Mouse (Mus musculus): ENCODE measurements at regions not wholly inside any gene's neighbourhood (a gene's known extent, or its start where the extent isn't known, plus 50 kb on each side); places are given as distances from the start of the nearest gene placed in this dataset.

GRCm38 (mm10) chr14:9437896-9438295 is 771.9 kb upstream of the 4930452B06Rik start:
- H3K36me3 ChIP-seq (replicated peaks; ENCODE audit: insufficient read depth, low read length), result no peaks in the 10 kb centered on the region
- H3K4me1 ChIP-seq (ENCODE audit: insufficient read depth), result no peaks in the 10 kb centered on the region
- H3K9me3 ChIP-seq (ENCODE audit: low read length), result no peaks in the 10 kb centered on the region
- 62% methylated on average over 3 of the region's 3 CpGs for WGBS (ENCODE audit: insufficient replicate concordance)
- no peak overlapping the region for H3K4me3 ChIP-seq (ENCODE audit: low read depth, low read length)
- H3K9ac ChIP-seq (replicated peaks), result no peak overlapping the region
- TF ChIP-seq EP300 (IDR thresholded peaks at IDR 0.05; ENCODE audit: low read depth) (no peak), CTCF (IDR thresholded peaks at IDR 0.05; ENCODE audit: low read depth) (no peak)
- H3K4me2 ChIP-seq (ENCODE audit: low read depth, low read length), result no peak overlapping the region
- no peak overlapping the region for H3K27ac ChIP-seq (ENCODE audit: low read depth)
- H3K27me3 ChIP-seq (ENCODE audit: insufficient read depth, low read length), result no peaks in the 10 kb centered on the region
- no peak for DNase-seq
- ATAC-seq, result no peak

GRCm38 (mm10) chr14:9435136-9435535 is 769.1 kb upstream of the 4930452B06Rik start:
- TF ChIP-seq EP300 (IDR thresholded peaks at IDR 0.05; ENCODE audit: low read depth), result no peak
- ATAC-seq, result no peak
- Histone ChIP-seq H3K27ac (ENCODE audit: low read depth) (no peak overlapping the region), H3K9ac (replicated peaks) (no peak overlapping the region), H3K4me3 (ENCODE audit: low read depth, low read length) (no peak overlapping the region), H3K36me3 (replicated peaks; ENCODE audit: insufficient read depth, low read length) (no peaks in the 10 kb centered on the region), H3K9me3 (ENCODE audit: low read length) (no peaks in the 10 kb centered on the region), H3K4me1 (ENCODE audit: insufficient read depth) (no peaks in the 10 kb centered on the region), H3K4me2 (ENCODE audit: low read depth, low read length) (no peak overlapping the region), H3K27me3 (ENCODE audit: insufficient read depth, low read length) (no peaks in the 10 kb centered on the region)
- no peak for DNase-seq
- WGBS (ENCODE audit: insufficient replicate concordance), result 84% methylated on average over 2 of the region's 2 CpGs

GRCm38 (mm10) chr14:9433081-9433590 is 767.1 kb upstream of the 4930452B06Rik start:
- no peaks in the 10 kb centered on the region for H3K36me3 ChIP-seq (replicated peaks; ENCODE audit: insufficient read depth, low read length)

GRCm38 (mm10) chr14:9431798-9432197 is 765.8 kb upstream of the 4930452B06Rik start:
- no peak for DNase-seq
- Histone ChIP-seq H3K4me2 (ENCODE audit: low read depth, low read length) (no peak overlapping the region), H3K27ac (ENCODE audit: low read depth) (no peak overlapping the region), H3K9me3 (ENCODE audit: low read length) (no peaks in the 10 kb centered on the region), H3K9ac (replicated peaks) (no peak overlapping the region), H3K27me3 (ENCODE audit: insufficient read depth, low read length) (no peaks in the 10 kb centered on the region), H3K4me1 (ENCODE audit: insufficient read depth) (no peaks in the 10 kb centered on the region), H3K36me3 (replicated peaks; ENCODE audit: insufficient read depth, low read length) (no peaks in the 10 kb centered on the region), H3K4me3 (ENCODE audit: low read depth, low read length) (no peak overlapping the region)
- ATAC-seq, result no peak
- no peak for TF ChIP-seq CTCF (IDR thresholded peaks at IDR 0.05; ENCODE audit: low read depth)
- no peak for TF ChIP-seq EP300 (IDR thresholded peaks at IDR 0.05; ENCODE audit: low read depth)
- WGBS (ENCODE audit: insufficient replicate concordance), result 77% methylated on average over 2 of the region's 2 CpGs

More at GRCm38 (mm10) chr14:9433081-9433590, 767.1 kb upstream of the 4930452B06Rik start:
- TF ChIP-seq CTCF (IDR thresholded peaks at IDR 0.05; ENCODE audit: low read depth) (no peak), EP300 (IDR thresholded peaks at IDR 0.05; ENCODE audit: low read depth) (no peak)
- Histone ChIP-seq H3K27ac (ENCODE audit: low read depth) (no peak overlapping the region), H3K9me3 (ENCODE audit: low read length) (no peaks in the 10 kb centered on the region), H3K4me1 (ENCODE audit: insufficient read depth) (no peaks in the 10 kb centered on the region), H3K9ac (replicated peaks) (no peak overlapping the region), H3K4me3 (ENCODE audit: low read depth, low read length) (no peak overlapping the region), H3K27me3 (ENCODE audit: insufficient read depth, low read length) (no peaks in the 10 kb centered on the region), H3K4me2 (ENCODE audit: low read depth, low read length) (no peak overlapping the region)
- DNase-seq (no peak), ATAC-seq (no peak)
- WGBS (ENCODE audit: insufficient replicate concordance), result 37% methylated on average over 1 of the region's 1 CpGs

- H3K9me3 ChIP-seq (ENCODE audit: low read length), result no peaks in the 10 kb centered on the region
- DNase-seq (no peak), ATAC-seq (no peak)
- H3K4me3 ChIP-seq (ENCODE audit: low read depth, low read length), result no peak overlapping the region
- no peaks in the 10 kb centered on the region for H3K27me3 ChIP-seq (ENCODE audit: insufficient read depth, low read length)
- H3K36me3 ChIP-seq (replicated peaks; ENCODE audit: insufficient read depth, low read length), result no peaks in the 10 kb centered on the region
- H3K9ac ChIP-seq (replicated peaks), result no peak overlapping the region
- H3K4me2 ChIP-seq (ENCODE audit: low read depth, low read length), result no peak overlapping the region
- no peak for TF ChIP-seq CTCF (IDR thresholded peaks at IDR 0.05; ENCODE audit: low read depth)
- TF ChIP-seq EP300 (IDR thresholded peaks at IDR 0.05; ENCODE audit: low read depth), result no peak
- H3K4me1 ChIP-seq (ENCODE audit: insufficient read depth), result no peaks in the 10 kb centered on the region
- no peak overlapping the region for H3K27ac ChIP-seq (ENCODE audit: low read depth)
- 32% methylated on average over 4 of the region's 4 CpGs for WGBS (ENCODE audit: insufficient replicate concordance)
Observed at GRCm38 (mm10) chr14:9411822-9412403, 745.9 kb upstream of the 4930452B06Rik start.

GRCm38 (mm10) chr14:9403688-9404087 is 737.6 kb upstream of the 4930452B06Rik start:
- Histone ChIP-seq H3K4me2 (ENCODE audit: low read depth, low read length) (no peak overlapping the region), H3K9me3 (ENCODE audit: low read length) (no peaks in the 10 kb centered on the region), H3K4me1 (ENCODE audit: insufficient read depth) (no peaks in the 10 kb centered on the region), H3K9ac (replicated peaks) (no peak overlapping the region), H3K27ac (ENCODE audit: low read depth) (no peak overlapping the region), H3K36me3 (replicated peaks; ENCODE audit: insufficient read depth, low read length) (no peaks in the 10 kb centered on the region), H3K4me3 (ENCODE audit: low read depth, low read length) (no peak overlapping the region), H3K27me3 (ENCODE audit: insufficient read depth, low read length) (no peaks in the 10 kb centered on the region)
- TF ChIP-seq CTCF (IDR thresholded peaks at IDR 0.05; ENCODE audit: low read depth) (no peak), EP300 (IDR thresholded peaks at IDR 0.05; ENCODE audit: low read depth) (no peak)
- 66% methylated on average over 7 of the region's 7 CpGs for WGBS (ENCODE audit: insufficient replicate concordance)
- no peak for ATAC-seq
- DNase-seq, result no peak
